Mouse (Mus musculus) cerebellum, adult 2 months (tissue): ENCODE measurements at regions not wholly inside any gene's neighbourhood (a gene's known extent, or its start where the extent isn't known, plus 50 kb on each side); places are given as distances from the start of the nearest gene placed in this dataset.

Experiments used
- CTCF ChIP-seq: fragments of 200-500 bp; IDR thresholded peaks from 2 replicates; pipeline ENCODE4 v1.5.1; 2011; ENCODE audit warnings: low read depth, mild to moderate bottlenecking, control low read depth, low read length, moderate library complexity, borderline replicate concordance; ENCODE audit not compliant: insufficient read depth
- POLR2A ChIP-seq: fragments of 200-500 bp; IDR thresholded peaks from 2 replicates; pipeline ENCODE4 v1.6.1; 2011; ENCODE audit warnings: low read length, control low read depth, borderline replicate concordance; ENCODE audit not compliant: insufficient read depth

DNA sequence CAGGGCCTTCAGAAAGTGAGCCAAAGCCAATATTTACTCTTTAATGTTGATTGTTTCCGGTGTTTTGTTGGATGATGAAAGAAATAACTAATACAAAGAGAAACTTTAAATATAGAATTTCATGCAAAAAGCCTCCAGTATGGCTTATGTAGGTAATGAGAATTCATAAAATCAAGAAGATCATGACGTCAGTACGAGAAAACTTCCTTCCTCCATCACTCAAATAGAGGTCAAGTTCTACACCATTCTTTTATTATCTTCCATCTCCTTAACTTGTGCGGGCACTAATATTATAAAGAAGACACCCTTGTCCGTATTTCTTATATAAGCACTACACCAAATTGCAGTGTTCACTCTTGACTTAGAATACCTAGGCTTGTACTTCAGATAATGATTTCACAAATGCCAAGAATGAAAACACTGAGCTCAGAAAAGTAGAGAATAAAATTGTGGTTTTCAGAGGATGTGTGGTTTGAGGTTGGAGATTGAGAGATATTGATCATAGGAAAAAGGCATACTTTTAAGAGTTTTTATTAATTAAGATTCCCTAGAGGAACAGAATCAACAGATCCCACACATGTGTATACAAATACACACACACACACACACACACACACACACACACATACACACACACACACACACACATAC lies 130.8 kb upstream of the Slc13a1 start:
- TF ChIP-seq CTCF (no peak), POLR2A (no peak)
